Mouse (Mus musculus) ES-Bruce4 (cell line): ENCODE data around the gene Trib2.

ENCODE experiments used
- CTCF ChIP-seq: IDR thresholded peaks from one replicate; pipeline ENCODE4 v1.8.1; 2011; ENCODE audit warnings: low read depth, low read length
- EP300 ChIP-seq: IDR thresholded peaks from 2 replicates; pipeline ENCODE4 v1.6.1; 2011; ENCODE audit warnings: low read depth, low read length; ENCODE audit not compliant: insufficient read depth
- POLR2A ChIP-seq: IDR thresholded peaks from one replicate; pipeline ENCODE4 v1.8.1; 2011; ENCODE audit warnings: low read length; ENCODE audit not compliant: insufficient read depth

GRCm38 (mm10) chr12:15760684-15761083, 56.0 kb downstream of the Trib2 start:
- no peak for TF ChIP-seq CTCF
- no peak for TF ChIP-seq EP300
- TF ChIP-seq POLR2A: no peak
